Mouse (Mus musculus): ENCODE results near the gene Commd7.

DNA sequence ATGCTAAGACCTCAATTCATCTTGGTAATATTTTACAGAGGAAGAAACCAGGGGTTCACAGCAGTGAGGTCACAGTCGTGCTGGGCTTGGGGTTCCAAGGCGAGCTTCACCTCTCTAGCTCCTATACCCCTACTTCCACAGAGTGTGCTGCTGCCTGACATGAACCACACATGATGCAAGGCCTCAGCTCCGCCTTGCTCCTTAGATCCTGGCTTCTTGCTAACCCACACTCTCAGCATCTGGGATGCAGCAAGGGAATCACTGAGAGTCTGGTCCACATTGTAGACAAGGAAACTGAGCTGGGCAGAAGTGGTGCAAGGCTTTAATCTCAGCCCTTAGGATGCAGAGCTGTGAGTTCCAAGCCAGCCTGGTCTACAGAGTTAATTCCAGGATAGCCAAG is 52.5 kb downstream of the Commd7 start:
- no peak for TF ChIP-seq POLR2A (IDR thresholded peaks at IDR 0.05; ENCODE audit: low read depth, low read length)
- no peak for TF ChIP-seq CTCF (IDR thresholded peaks at IDR 0.05; ENCODE audit: extremely low read depth, insufficient read depth, insufficient read length, insufficient replicate concordance)

All from spleen, adult 2 months (tissue).